Mouse (Mus musculus): ENCODE data around the gene Pkd1l3. TPM values are rescaled to one million over a fixed set of nuclear protein-coding genes. Genes with fewer than 3 reads are reported as not detected.
A peak's percentile ranks its signal among the peaks of the same experiment; 100 is the strongest.

Gene Pkd1l3
- polyA plus RNA-seq (2015; fragmentation: Nextera tagmentation; extraction: Ambion mirVana), result 0.14 and 0.26 TPM in 2 replicates

DNA sequence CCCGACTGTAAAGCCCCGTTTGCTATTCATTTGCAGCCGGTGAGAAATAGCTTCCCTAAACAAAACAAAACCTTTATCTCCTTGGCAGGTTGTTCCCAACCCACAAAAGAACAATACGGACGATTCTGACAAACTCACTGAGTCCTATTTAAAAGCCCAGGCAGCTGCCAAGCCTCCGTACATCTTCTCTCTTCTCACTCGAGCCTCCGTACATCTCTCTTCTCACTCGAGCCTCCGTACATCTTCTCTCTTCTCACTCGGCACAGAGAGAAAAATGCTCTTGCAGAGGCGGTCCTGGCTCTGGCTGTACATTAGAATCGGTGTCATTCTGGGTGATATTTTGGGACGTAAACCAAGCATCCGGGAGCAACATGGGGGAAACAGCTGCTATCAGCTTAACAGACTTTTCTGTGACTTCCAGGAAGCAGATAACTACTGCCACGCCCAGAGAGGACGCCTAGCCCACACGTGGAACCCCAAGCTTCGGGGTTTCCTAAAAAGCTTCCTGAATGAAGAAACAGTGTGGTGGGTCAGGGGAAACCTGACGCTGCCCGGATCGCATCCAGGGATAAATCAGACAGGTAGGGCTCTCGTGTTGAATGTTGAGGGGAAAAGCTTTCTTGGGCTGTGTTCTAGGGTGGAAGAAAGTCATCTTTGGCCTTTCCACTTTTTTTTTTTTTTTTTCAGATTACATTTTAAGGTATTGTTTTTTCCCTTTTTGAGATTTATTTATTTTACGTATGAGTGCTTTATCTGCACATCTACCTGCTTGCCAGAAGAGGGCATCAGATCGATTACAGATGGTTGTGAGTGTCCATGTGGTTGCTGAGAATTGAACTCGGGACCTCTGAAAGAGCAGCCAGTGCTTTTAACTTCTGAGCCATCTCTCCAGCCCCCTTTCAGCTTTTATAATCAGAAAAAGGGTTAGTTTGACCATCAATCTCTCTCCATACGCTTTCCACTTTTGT lies at the start of gene Pkd1l3:
Gene Pkd1l3 (plus strand): TSS at position 275 of the 968 bp plus-strand sequence.
- DNase-seq (ENCODE audit: low spot score), result peak; percentile 38

DNA sequence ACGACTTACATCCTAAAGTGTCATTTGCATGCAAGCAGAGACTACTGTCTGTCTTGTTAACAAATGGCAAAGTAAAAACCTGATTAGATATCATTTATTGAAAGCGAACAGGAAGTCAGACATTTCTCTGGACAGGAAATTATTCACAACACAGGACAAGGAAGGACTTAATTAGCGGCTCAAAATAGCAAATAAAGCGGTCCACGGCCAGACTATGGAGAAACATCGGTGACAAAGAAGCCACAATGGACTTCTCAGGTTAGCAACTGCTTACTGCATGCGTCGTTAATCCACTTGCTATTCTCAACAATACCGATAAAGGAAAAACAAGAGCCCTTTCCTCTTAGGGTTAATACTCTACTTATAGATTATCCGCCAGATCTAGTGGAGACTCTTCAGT lies 49.6 kb upstream of the Pkd1l3 start:
- DNase-seq (ENCODE audit: low spot score), result no peak

DNA sequence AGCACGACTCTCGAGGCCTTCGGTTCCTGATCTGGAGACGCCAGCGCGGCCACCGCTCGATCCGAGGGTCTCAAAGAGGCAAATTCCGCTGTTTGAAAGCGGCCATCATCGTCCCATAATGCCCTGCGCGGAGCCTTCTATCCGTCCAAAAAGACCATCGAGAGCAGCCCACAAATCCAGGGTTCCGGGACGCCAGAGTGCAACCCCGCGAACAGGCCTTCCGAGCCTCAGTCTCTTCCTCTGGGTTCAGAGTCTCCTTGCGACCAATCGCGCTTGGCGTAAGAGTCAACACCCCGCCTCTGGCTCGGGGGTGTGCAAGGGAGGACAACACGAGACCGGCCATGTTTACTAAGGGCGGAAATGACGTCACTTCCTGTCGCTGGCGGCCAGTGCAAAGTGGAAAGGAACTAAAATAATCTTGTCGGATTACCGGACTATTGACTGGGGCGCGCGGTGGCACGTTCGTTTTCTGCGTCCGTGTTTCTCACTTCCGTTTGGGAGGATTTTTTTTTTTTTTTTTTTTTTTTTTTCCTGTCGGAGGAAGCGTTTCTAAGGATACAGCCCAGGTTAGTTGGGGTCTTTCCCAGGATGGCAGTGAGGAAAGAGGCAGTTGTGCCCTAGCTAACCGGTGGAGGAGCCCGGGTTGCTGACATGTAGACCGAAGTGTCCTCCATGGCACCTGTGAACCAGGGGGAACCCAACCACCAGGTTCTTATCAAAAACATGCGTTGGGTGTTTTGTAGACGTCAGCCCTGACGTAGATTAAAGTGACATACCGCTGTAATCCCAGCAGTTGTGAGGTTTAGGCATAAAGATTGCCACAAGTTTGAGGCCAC lies 48.6 kb upstream of the Pkd1l3 start, which contains the start of the genes Dhx38 and Txnl4b:
Gene Dhx38 (minus strand): TSS at position 364 of the 836 bp plus-strand sequence.
Gene Txnl4b (plus strand): TSS at position 395 of the 836 bp plus-strand sequence.
- peak; percentile 100 for DNase-seq (ENCODE audit: low spot score)

DNA sequence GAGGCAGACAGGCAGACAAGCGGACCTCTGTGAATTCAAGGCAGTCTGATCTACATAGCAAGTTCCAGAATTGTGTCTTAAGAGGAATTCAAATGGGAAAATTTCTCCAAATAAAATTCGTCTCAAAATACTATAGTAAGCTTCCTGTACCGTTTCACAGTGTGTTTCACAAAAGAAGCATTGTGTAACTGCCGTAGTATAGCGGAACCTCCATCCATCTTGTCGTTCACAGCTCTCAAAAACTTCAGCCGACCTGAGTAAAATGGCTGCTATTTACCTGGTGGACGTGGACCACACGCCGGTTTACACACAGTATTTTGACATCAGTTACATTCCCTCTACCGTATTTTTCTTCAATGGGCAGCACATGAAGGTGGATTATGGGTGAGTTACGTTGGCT lies 43.2 kb upstream of the Pkd1l3 start:
- DNase-seq (ENCODE audit: low spot score), result no peak

DNA sequence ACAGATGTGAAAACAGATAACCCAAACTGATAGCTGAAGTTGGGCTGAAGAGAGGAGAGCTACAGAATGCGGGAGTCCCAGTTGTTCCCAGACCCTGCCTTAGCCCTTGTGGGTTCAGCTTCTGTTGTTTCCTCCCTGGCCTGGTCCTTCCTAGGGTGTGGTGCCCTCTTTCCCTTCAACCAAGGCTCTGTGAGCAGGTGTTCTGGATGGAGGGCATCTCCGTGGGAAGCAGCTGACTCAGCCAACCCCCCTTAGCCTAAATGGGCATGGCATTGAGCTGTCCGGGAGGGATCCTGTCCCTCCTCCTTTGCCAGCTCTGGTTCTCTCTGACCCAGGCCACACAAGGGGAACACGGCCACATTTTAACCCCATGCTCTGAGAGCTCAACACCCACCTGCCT lies 38.0 kb upstream of the Pkd1l3 start:
- DNase-seq (ENCODE audit: low spot score), result no peak

DNA sequence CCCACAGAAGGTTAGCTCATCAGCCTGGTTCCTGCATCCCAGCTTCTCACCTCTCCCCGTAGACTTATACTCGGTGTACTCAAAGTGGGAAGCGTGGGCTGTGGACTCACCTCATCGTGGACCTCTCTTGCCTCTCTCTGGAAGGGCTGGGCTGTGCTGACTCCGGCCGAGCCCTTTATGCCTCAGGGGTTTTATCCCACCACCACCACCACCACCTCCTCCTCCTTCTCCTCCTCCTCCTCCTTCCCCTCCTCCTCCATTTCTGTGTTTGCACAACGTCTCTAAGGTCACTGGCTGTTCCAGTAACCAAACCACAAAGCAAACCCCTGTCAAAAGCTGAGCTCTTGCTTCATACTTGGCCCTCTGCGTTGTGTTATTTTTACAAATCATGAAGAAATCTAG lies 35.4 kb upstream of the Pkd1l3 start, which contains the start of gene Hp:
Gene Hp (minus strand): TSS at position 273 of the 402 bp plus-strand sequence.
- no peak for DNase-seq (ENCODE audit: low spot score)

DNA sequence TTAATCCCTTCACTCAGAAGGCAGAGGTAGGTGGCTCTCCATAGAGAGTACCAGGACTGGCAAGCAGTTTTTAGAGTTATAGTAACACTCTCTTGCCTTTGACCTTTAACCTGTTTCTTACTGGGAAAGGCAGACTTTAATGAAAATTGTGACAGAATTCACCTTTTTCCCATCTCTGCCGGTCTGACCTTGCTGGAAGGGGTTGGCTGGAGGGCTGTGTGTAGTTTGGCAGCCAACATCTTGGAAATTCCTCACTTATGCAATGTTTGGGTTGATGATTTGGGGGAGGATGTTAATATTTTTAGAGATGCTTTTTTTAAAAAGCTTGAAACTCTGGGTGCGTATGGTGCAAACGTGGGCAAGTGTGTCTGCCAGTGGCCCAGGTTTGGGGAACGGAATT lies 30.0 kb upstream of the Pkd1l3 start:
- no peak for DNase-seq (ENCODE audit: low spot score)

DNA sequence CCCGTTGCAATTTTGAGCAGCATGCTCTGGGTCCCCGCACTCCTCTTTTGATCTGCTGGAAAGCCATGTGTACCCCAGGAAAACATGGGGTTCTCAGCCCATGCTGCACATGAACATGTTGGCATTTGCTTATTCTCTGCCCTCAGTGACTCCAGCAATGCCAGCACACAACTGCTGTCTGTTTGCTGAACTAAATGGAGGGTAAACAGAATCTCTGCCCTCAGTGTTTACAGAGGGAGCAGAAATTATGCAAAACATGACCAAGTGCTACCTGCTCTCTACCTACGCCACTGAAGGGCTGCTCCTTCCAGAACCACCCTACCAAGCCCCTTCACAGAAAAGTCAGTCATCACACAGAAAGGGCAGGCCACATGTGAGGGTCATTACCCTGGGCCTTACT lies 29.5 kb upstream of the Pkd1l3 start:
- no peak for DNase-seq (ENCODE audit: low spot score)

DNA sequence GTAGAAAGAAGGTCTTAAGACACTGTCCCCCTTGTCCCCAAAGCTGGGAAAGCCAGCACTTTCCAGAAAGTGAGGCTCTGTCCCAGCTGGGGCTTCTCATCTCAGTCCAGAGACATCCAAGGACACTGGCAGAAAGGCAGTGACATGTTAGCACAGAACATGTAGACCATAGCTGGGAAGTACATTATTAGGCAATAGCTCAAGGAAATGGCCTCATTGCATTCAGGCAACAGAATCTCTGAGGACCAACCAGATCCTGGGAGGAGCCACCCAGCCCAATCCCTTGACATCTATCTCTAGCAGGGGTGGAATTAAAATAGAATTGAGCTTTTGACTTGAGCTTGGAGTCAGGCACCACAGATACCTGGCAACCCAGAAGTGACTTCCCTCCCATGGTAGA lies 28.7 kb upstream of the Pkd1l3 start:
- no peak for DNase-seq (ENCODE audit: low spot score)

DNA sequence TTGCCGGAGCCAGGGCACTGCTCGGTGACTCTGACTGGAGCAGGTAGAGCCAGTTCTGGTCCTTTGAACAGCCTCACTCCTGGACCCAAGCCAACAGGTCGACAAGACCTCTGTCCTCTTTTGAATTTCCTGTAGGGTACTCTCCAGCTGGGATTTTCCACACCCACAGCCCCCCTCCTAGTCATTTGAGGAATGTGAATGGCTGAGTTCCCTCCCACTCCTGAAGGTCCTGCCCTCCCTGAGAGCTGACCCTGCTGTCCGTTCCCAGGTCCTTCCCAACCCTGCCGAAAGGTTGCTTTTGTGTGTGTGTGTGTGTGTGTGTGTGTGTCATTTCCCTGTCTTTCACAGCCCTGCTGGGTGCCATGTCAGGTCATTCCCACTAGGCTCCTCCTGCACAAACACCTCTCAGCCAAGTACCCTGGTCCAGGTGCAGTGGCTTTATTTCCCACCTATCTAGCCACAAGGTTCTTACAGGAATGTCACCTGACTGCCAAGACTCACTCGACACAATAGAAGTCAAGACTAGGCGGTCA lies 27.3 kb upstream of the Pkd1l3 start:
- no peak for DNase-seq (ENCODE audit: low spot score)

DNA sequence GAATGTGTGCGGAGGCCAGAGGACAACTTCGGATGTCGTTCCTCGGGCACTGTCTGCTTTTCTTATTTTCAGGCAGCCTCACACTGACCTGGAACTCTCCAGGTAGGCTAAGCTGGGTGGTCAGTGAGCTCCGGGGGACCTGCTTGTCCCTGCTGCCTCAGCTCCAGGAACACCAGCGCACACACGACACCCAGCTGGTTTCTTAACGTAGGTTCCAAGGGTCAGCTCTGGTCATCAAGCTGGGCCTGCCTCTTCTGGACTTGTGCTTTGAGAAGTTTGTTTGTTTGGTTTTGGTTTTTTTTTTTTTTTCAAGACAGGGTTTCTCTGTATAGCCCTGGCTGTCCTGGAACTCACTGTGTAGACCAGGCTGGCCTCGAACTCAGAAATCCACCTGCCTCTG lies 23.4 kb upstream of the Pkd1l3 start:
- DNase-seq (ENCODE audit: low spot score), result no peak

DNA sequence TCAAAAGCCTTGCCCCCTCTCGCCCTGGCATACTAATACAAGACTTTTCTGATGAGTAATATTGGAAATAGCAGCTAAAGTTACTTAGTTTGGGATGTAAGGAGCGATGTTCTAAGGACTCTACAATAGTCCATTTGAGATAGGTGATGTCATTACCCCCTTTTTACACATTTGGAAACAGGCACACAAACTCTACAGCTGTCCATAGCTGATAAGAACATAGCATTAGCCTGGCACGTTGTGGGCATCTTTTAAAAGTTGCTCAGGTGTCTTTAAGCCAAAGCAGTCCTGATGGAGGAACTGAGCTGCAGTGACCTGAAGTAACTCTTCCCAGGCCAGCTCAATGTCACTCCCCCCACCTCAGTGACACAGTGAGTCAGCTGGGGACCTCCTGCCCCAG lies 22.9 kb upstream of the Pkd1l3 start:
- no peak for DNase-seq (ENCODE audit: low spot score)

DNA sequence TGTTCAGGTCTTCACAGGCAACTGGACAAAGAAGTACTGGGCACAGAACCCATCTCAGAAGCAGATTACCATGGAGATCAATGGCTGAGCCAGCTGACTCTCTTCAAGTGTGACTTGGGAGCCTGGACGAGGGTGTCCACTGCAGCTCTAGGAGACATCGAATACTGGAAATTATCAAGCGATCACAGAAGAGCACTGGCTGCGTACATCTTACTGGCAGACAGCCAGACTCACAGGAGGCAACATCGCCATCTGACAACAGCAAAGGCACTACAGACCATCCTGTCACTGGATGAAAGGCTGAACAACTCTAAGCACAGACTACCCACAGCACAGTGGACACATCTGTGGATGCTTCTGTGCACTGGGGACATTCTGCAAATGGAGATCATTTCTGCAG lies 22.2 kb upstream of the Pkd1l3 start:
- no peak for DNase-seq (ENCODE audit: low spot score)

DNA sequence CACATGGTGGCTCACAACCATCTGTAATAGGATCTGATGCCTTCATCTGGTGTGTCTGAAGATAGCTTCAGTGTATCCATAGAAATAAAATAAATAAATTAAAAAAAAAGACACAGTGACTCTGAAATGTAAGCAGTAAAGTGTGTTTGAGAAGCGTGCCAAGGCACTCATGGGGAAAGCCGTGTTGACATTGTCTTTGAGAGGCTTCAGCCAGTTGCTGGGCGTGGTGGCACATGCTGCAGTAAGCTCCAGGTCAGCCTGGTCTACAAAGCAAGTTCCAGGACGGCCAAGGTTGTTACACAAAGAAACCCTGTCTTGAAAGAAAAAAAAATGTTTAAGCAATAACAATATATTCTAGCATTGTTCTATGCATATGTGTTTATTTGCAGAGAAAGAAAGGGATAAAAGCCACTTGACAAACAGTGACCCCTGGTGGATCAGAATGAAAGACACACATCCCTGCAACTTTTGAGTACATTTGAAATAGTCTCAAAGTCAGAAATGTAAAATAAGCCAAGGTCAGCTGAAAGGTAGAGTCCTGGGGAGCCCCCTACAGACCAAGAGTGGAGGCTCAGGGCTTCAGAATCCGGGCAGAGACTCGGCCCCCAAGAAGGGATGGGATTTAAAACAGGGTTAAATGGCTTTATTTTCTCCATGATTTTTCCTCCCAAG lies 21.1 kb upstream of the Pkd1l3 start:
- DNase-seq (ENCODE audit: low spot score), result peak; percentile 61

DNA sequence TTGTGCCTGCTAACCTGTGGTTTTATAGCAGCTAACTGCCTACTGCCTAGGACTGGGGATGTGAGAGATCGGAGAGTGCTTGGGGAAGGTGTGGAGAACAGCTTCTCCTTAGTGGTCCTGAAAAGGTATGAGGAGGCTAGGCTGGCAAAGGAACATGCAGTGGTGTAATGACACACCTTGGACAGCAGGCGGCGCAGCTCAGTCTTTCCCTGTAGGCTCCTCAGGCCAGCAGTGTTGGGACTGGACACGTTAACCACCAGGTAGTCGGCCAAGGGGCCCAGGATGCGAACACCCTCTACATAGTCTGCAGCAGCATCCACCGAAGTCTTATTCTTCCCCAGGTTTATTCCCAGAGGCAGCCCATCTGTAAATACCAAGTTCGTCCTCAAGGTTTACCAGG lies 18.5 kb upstream of the Pkd1l3 start:
- peak; percentile 57 for DNase-seq (ENCODE audit: low spot score)

DNA sequence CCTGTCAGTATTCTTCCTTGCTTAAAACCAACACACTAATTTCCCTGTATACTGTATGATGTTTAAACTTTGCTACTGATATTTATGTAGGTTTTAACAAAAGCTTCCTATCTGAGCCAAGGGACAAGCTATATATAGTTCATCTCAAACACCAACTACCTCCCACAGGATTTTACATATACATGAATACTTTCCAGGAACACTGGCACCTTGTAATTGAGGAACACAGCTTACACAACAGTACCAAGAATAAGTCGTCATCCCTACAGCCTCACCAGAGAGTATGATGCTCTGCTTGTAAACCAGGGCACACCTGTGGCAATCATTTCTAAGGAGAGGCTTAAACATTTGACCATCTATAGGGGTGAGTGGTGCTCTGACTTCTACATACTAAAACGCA lies 7.6 kb upstream of the Pkd1l3 start:
- no peak for DNase-seq (ENCODE audit: low spot score)

DNA sequence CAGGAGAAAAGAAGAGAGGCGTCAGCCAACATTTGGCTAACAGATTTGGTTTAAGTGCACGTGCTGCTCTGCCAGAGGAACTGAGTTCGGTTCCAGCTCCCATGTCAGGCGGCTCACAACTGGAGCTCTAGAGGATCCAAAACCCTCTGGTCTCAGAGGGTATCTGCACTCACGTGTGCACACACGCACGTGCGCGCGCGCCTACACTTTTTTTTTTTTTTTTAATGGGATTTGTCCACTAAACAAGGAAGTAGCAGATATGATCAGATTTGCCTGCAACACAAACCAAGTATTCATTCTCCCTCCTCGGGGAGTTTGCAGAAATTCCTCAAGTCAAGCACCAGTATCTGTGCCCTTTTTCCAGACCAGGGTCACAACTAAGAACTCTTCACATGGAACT lies 6.7 kb upstream of the Pkd1l3 start:
- DNase-seq (ENCODE audit: low spot score), result peak; percentile 3

DNA sequence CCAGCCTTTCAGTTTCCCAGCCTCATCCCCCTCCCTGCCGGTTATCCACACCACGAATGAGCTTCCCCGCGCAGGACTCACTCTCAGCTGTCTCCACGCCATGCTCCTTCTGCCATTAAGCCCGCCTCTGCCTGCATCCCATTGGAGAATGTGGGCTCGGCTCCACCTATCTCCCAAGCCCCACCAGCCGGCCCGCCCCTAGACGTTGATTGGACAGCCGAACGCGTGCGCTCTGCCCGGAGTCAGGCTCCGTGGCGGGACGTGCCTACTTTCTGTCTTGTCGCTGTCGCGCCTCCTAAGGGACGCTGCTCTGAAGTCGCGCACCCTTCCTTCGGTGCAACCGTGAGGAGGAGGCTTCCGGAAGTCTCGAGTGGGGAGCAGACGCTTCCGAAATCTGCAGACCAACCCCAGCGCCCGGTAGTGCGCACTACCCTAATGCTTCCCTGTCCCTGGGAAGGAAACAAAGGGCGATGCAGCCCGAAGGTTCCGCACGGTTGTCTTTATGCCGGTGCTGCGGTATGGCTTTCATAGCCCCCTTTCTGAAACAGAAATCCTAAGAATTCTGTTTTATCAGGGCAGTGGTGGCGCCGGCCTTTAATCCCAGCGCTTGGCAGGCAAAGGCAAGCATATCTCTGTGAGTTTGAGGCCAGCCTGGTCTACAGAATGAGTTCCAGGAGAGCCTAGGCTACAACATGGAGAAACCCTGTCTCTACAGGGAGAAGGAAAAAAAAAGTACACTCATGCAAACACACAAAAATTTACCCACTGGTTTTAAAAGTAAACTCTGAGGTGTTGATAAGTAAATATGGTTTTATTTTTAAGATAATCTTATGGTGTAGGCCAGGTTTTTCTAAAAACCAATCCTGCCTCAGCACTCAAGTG lies 5.8 kb upstream of the Pkd1l3 start, which contains the start of gene Dhodh:
Gene Dhodh (minus strand): TSS at position 403 of the 882 bp plus-strand sequence.
- DNase-seq (ENCODE audit: low spot score), result peak; percentile 98

DNA sequence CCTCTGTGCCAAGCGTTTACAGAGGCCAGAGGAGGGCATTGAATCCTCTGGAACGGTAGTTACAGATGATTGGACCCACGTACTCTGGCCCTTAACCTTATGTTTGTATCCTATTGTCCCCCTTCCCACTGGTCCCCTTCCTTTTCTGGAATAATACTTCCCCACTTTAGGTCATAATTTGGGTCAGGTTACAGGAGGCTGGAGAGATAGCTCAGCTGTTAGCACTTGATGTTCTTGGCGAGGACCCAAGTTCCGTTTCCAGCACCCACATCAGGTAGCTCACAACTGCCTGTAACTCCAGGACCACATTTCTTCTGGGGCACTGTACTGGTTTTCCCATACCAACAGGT lies 5.2 kb upstream of the Pkd1l3 start:
- no peak for DNase-seq (ENCODE audit: low spot score)

DNA sequence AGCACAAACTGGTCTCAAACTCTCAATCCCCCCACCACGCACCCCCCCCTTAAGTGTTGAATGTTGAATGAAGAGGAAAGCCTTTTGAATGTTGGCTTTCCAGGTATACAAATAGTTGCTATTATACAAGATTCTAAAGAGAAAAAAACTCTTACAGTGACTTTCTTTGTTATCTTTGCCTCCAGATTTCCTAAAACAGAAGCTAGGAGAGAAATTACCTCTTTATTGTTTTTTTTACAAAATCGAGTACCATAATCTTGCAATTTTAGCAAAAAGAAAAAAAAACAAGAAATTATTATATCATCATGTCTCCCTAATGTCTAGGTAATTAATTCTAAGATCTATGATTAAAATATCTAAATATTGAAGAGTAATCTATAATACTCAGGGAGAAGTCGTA lies 1.3 kb downstream of the Pkd1l3 start:
- no peak for DNase-seq (ENCODE audit: low spot score)
